Mouse (Mus musculus) G1E (cell line): ENCODE results near the gene Hist1h2ae.

Source experiments
- CTCF ChIP-seq: IDR thresholded peaks from 2 replicates; pipeline ENCODE4 v1.5.1; 2012; ENCODE audit warnings: low read depth, low read length, inconsistent platforms, mixed read lengths
- GATA1 ChIP-seq: IDR thresholded peaks from 2 replicates; pipeline ENCODE4 v1.6.1; 2012; ENCODE audit warnings: borderline replicate concordance, low read length, inconsistent platforms, mixed read lengths
- POLR2AphosphoS5 ChIP-seq: IDR thresholded peaks from 2 replicates; pipeline ENCODE4 v1.6.1; 2012; ENCODE audit warnings: low read depth, low read length, inconsistent platforms; ENCODE audit not compliant: insufficient replicate concordance

- TF ChIP-seq CTCF (no peak), GATA1 (no peak), POLR2AphosphoS5 (peak; percentile 97)
Observed at GRCm38 (mm10) chr13:23543965-23544786, 26.8 kb downstream of the Hist1h2ae start, which contains the start of gene Hist1h3f.
